Mouse (Mus musculus) Muller cell, postnatal 12 days (primary cell): Measurements from ENCODE around the gene Spaar.

Source experiments
- DNase-seq: peaks from one replicate; pipeline ENCODE4 v3.0.0-alpha.2; 2015; ENCODE audit errors: inconsistent ontology term

The Spaar gene

DNA sequence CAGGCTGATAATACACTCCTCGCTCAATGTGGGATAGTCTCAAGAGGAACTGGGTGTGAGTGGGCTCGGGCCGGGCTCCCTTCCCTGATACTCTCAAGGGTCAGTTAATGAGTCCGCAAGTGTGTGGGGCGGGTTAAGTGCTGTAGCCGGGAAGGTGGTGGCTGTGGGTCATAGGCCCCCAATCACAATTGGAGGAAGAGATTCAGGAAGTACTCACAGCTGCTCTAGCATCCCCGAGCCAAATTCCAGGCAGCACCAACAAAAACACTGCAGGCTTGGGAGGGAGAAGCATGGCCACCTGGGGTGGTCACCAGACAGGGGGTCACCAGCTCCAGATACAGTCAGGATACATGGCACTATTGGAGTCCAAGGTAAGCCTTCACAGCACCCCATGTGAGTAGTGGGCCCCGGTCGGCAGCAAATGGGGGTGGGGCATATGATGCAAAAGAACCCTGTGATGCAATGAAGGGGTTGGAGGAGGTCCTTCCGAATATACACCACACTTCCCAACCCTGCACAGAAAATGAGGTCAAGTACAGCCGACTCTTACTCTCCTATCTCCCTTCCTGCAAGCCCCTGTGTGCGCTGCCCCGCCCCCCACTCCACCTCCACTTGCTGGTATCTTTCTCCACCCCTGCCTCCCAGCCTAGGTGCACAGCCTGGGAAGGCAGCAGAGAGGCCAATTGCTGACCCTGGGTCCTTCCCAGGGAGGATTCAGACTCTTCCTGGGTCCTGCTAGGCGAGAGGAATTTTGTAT, at the start of gene Spaar:
TSS of gene Spaar (plus strand) at position 241 of the 757 bp plus-strand sequence.
- DNase-seq, result no peak

DNA sequence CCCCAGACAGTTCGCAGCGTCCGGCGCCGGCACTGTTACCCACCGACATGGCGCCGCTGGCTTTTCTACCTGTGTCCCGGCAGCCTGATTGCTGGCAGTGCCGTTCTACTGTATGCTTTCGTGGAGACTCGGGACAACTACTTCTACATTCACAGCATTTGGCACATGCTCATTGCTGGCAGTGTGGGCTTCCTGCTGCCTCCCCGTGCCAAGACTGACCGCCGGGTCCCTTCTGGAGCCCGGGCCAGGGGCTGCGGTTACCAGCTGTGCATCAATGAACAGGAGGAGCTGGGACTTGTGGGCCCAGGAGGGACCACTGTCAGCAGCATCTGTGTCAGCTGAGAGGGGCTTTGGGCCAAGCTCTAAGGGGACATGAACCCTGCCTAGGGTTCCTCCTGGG, 39.8 kb upstream of the Spaar start:
- no peak for DNase-seq

DNA sequence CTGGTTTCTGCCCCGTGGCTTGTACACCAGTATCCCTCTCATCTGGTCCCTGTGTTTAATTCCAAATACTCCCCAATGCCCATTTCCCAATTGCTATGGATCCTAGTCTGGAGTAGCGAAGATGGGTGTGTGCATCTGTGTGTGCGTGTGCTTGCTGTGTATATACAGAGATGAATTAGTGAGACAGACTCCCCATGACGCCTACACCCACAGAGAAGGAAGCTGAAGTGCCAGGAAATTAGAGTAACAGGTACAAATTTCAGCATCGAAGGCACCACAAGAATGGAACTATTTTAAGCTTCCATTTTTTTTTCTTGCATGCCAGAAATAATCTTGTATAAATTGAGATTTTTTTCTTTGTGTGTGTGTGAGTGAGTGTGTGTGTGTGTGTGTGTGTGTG, 38.8 kb upstream of the Spaar start:
- no peak for DNase-seq

DNA sequence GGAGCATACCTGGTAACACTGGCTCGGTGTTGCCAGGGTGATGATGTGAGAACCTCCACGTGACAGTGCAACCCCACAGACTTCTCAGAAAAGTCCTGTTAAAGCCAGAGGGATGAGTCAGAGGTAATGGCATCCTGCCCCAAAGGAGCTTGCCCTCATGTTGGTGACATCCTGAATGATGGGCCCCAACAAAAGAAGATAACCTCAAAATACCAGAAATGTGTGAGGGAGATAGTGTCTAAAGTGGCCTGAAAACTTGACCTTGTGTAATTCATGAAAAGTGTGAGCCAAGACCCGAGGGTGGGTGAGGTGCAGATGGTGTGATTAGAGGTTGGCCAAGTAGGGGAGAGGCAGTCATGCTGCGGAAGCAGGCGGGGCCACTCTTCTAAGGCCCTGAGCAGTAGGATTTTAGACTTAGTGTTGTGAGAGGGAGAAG, 36.0 kb upstream of the Spaar start:
- peak; percentile 58 for DNase-seq

DNA sequence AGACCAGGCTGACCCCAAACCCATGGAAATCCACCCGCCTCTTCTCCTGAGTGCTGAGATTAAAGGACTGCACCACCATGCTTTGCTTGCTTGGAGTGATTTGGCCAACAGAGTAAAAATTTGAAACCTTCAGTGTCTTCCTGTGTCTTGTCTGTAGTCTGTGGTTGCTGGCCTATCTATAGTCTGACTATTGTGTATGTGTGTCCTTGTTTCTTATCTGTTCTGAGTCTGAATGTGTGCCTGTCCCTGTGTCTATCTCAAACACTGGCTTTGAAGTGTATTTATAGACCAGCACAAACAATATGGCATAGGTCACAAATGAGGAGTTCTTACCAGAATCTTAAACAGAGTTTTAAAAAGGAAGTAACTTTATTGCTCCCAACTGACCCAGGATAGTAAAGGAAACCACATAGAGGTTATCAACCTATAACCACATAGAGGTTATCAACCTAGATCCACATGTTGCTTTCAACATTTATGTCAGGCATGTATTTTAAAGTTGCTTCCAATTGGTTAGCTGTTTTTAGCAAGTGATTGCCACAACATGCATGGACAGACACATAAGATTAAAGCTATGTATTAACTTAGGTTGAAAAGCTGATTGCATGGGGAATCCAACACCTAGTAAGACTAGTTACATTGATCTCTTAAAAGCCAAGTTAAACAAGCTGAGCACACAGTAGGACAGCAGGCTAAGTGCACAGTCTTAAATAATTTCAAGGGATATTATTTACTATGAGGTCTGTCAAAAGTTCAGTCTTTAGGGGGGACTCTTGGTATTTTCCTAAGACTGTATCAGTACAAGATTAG, 35.2 kb upstream of the Spaar start:
- DNase-seq, result no peak

DNA sequence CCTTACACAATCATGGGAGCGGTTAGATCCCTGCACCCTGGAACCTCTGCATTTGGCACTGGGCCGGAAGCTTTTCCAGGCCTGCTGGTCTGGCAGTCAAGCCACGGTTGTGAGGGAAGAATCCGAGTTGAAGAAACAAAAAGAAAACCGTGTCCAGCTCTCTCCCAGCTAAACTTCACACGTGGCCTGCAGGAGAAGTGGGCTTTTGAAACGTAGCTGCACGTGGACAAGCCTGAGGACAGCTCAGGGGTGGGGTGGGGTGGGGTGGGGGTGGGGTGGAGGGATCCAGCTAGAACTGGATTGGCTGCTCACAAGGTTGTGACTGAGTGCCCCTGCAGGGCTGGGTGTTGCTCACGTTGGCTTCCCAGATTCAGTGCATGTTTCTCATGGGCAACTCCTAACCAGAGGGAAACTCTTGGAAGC, 34.6 kb upstream of the Spaar start:
- peak; percentile 11 for DNase-seq

DNA sequence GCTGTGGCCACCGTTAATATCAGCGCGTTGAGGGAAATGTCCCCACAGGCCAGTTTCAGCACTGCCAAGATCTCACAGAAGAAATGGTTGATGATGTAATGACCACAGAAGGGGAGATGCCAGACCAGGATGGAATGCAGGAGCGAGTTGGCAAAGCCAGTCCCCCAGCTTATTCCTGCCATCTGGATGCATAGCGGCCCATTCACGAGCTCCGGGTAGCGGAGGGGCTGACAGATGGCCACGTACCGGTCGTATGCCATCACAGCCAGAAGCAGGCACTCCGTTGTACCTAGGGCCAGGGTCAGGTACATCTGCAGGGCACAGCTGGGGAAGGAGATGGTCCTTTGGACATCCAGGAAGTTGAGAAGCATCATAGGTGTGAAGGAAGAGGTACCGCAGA, 33.3 kb upstream of the Spaar start:
- DNase-seq, result peak; percentile 51

DNA sequence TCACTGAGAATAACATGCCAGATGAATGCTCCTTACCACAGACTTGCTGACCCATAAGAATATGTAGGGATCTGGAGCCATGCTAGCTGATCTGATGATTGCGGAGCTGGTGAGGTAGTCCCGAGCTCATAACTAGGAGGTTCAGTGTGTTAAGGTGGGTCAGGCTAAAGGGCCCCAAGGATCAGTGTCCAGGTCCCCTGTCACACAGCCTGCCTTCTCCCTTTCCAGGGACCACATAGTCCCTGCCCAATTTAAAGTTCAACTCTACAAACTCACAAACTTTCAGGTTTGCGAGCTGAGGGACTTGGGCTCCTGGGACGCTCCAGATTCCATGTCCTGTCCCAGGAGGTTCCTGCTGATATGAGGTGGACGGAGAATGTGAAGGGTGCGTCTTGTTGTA, 29.1 kb upstream of the Spaar start, which contains the start of gene Olfr70:
TSS of gene Olfr70 (minus strand) at position 101 of the 400 bp plus-strand sequence.
- no peak for DNase-seq

DNA sequence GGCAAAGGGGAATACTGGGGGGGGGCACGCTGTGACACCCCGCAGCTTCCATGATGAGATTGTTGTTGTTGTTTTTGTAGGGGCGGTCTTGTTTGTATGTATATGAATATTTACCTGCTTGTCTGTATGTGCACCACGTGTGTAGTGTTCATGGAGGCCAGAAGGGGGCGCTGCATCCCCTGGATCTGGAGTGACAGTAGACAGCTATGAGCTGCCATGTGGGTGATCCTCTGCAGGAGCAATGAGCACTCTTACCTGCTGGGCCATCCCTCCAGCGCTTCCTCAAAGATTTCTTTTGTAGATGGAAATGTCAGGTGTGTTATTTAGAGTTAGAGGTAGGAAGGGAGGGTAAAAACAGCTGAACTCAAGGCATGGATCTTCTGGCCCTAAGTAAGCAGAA, 26.4 kb upstream of the Spaar start:
- no peak for DNase-seq

DNA sequence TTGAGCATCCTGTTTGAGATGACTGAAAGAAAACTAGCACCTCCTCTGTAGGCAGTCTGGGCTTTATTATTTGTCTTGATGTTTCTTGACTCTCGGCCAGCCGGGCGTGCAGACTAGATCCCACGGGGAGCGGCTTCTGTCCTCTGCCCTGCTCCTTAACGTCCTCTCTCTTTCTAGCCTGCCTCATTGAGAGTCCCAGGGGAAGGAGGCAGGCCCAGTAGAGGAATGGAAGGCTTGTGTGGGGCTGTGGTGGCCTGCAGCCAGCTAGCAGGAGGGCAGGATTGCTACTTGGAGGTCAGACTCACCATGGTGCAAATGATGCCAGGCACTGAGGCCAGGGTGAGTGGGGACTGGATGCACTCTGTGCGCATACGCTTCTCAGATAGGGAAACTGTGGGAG, 26.0 kb upstream of the Spaar start:
- DNase-seq, result no peak

DNA sequence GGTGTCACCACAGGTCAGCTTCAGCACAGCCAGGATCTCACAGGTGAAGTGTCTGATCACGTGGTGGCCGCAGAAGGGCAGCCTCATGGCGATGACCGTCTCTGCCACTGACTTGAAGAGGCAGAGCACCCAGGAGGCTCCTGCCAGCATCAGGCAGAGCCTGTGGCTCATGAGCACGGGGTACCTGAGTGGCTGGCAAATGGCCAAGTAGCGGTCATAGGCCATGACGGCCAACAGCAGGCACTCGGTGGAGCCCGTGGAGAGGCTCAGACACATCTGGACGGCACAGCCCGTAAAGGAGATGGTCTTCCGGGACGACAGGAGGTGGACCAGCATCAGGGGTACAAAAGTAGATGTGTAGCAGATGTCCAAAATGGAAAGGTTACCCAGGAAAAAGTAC, 23.8 kb upstream of the Spaar start:
- DNase-seq, result no peak

DNA sequence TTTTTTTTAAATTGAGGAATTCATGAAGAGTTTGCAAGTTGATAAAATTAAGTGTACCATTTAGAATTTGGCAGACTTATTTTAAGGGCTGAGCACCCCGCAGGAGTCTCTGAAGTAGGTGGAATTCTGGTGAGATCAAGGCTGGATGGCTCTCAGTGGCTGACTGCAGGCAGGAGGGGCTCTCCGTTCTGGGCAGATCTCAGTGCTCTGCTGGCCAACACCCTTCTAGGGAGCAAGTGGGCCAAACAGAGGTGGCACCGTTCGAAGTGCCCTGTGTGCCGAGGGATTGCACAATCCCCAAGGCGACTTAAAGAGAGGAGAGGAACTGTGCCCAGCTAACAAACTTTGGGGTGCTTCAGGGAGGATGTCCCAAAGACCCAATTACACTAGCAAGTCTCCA, 20.0 kb upstream of the Spaar start, which contains the start of gene Olfr71:
TSS of gene Olfr71 (minus strand) at position 387 of the 400 bp plus-strand sequence.
- DNase-seq, result no peak

DNA sequence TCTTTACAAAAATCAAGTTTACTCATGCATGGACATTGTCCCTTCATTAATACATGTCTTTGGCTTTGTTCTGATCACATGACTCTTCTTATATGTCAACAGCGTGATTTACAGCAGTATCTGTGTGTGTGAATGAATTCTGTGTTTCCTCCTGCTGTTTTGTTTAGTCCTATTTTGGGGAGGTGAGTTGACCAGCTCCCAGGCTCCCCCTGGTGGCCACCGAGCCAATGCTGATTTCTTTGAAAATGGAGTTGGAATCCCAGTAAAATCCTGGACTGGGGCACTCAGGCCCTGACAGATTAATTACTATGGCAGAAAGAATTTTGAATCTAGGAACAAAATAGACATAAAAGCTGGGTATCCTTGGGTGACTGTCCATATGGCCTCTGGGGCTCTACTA, 18.0 kb upstream of the Spaar start:
- DNase-seq, result peak; percentile 80

DNA sequence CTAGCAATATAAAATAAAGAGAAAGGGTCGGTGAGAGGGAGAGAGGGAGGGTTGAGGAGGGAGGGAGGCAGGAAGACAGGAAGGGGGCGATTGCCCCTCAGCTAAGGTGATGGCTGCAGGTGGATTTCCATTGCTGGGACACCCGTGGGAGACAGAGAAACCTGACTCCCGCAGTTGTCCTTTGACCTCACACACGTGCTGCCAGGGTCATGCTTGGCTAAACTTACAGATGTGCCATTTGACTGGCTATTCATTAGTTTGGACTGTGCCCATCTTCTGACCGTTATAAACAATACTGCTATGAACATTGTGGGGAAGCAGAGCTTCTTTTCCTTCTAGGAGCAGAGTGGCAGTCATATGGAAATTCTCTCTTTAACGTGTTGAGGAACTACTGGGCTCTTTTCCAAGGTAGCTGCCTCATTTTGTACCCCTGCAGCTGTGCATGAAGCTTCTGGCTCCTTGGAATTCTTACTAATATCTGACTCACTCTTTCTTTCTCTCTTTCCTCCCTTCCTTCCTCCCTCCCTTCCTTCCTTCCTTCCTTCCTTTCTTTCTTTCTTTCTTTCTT, 16.1 kb upstream of the Spaar start:
- no peak for DNase-seq

DNA sequence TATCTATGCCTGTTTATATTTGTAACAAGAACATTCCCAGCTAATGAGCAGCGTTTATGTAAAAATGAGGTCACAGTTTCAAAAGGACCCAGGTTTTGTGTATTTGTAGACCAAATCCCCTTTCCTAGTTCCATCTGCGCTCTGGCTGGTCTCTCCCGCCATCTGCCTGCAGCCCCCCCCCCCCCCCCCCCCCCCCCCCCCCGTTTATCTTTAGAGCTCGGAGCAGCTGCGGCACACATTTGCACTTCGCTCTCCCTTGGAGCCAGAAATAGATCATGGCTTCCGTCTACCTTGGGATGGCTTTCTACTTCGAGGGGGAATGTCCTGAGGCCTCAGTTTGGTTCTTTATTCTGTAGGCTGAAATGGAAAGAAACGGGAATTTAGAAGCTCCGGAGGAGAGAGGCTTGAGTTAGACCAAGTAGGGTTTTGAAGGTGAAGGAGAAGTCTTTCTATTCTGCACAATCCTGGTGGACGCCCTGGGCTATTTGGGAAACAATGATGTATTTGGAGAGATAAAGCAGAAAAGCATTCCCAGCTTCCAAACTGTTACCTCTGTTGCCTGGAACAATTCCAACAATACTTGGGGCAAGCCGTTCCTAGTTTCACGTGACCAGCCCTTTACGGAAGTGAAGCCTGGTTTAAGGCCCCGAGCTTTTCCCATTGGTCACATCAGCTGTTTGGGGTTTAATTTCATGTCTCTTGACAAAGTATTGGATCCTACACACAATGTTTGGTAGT, 9.2 kb upstream of the Spaar start:
- no peak for DNase-seq

DNA sequence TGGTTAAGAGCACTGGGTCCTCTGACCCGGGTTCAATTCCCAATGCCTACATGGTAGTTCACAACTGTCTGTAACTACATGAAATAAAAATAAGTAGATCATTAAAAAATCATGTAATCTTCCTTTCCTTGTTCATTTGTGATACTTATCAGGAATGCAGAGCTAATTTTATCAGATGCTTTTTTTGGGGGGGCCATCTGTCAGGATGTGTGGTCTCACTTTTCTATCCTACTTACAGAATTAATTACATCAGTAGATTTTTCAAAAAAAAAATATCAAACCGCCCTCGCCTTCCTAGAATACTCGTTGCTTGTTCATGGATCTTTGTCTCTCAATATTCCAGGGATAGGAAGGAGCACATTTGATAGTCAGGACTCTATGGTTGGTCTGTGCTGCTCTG, 7.6 kb upstream of the Spaar start:
- no peak for DNase-seq

DNA sequence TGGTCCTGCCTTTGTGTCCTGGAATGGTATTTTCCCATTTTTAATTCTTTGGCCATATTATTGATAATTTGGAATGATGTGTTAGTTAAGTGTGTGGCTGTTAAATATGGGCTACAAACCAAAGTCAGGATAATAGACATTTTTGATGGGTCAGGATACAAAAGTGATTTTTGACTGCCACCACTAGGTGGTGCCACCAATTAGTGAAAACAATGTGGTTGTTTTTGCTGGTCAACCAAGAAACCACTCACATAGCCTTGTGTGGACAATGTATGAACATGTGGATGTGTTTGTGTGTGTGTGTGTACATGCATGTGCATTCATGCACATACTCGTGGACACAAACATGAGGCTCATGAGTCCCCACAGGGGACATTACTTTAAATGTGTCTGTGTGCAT, 5.1 kb upstream of the Spaar start:
- DNase-seq, result peak; percentile 35

DNA sequence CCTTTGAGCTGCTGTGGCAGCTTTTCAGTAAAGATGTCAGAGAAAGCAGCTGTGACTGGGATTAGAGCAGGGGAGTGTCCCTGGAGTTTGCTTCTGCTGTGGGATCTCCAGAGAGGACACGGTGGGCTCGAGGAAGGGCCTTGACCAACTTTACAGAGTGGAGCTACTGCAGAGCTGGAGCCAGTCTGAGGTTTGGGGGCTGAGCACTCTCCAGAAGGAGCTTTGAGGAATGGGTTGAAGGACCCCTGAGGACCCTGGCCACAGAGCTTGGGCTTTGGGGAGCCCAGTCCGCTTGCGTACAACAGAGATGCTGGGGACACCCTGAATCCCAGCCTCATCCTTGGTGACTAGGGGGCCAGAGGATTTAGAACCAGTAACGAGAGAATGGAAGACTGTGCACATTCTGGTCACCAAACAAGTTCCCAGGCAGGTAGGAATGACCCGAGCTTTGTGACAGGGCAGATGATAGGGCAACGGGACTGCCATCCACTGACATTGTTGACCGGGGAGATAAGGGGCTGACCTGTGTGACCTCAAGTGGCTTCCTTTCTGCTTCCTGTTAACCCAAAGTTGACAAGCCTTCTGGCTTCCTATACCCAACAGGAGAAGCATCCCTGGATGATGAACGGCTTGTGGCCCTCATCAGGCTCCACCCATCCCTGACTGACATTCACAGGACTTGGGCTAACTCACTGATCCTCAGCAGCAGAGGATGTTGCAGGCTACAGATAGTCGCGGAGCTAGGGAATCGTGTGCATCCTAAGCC, 3.4 kb upstream of the Spaar start:
- no peak for DNase-seq

DNA sequence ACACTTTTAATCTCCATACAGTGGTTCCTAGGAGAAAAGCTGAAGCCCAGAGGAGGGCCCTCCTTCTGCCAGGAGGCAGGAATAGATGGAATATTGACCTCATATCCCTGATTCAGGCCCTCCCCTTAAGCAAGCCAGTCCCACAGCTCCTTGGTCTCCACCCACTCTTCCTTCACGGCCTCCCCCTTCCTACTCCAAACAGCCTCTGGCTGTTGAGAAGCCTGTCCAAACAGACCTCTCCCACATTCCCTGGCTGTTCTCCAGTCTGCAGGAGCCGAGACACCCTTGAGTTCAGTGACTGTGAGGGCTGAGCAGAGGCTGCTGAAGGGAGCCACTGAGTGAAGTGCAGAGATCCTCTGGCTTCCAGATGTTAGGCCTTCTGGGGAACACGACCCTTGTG, 2.8 kb upstream of the Spaar start, which contains the start of gene Hrct1:
TSS of gene Hrct1 (plus strand) at position 194 of the 400 bp plus-strand sequence.
- DNase-seq, result peak; percentile 52

DNA sequence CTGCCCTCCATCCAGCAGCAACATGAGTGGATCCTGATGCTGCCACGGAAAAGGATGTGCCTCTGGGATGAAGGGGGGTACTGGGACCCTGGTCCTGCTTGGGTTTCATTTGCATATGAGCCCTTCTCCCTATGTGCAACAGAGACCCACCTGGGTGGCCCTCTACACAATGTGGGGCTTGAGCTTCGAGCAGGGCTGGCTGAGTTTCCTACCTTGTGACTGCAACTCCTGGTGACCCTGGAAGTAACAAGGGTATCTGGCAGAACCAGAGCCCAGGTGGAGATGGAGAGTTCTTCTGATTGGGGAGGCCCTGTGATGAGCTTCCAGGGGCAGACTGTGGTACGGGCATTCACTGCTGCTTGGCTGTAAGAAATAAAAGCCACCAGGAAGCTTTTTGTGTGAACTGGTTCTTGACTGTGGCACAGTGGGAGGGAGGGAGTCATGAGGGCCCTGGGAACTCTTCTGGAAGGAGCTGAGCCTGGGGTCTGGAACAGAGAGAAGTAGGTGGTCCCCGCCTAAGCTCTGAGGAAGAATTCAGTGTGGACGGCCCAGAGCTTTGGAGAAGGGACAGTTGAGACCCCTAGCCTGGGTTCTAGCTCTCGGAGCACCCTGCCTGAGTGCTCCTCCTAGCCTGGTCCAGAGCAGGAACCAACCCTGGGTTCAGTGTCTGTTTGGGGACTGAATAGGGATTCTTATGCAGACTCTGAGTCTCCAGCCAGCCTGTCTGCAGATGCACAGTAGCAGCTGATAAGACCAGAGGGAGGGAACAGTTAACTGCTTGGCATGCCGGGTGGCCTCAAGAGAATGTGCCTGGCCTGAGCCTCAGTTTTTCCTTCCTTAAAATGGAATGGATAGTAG, 1.9 kb upstream of the Spaar start:
- DNase-seq, result no peak
